Mouse (Mus musculus): Measurements from ENCODE around the gene Amd2.

Amd2 gene

DNA sequence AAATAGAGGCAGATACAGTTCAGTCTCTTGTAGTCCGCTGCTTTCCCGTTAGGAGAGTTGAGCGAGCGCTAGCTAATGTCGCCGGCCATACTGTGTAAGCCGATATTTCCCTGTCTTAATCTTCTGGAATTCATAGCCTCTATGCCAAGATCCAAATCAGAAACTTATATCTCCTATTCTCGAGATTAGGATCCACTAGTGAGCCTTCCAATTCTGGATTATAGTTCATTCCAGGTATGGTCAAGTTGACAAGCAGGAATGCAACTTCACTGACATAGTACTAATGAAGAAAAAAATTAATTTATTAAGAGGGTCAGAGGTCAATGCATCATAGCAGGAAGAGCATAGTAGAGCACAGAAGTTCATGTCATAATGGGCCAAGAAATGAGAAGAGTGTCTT lies at the start of gene Amd2:
TSS of gene Amd2 (minus strand) at position 101 of the 400 bp plus-strand sequence.
- no peak for DNase-seq (ENCODE audit: low read depth, low spot score)
- H3K36me3 ChIP-seq (ENCODE audit: control insufficient read depth, insufficient read depth, low read length, poor library complexity, severe bottlenecking) = no peaks in the 10 kb centered on the region
- H3K27me3 ChIP-seq (ENCODE audit: control insufficient read depth, insufficient read depth, low read length, poor library complexity, severe bottlenecking) = no peaks in the 10 kb centered on the region

DNA sequence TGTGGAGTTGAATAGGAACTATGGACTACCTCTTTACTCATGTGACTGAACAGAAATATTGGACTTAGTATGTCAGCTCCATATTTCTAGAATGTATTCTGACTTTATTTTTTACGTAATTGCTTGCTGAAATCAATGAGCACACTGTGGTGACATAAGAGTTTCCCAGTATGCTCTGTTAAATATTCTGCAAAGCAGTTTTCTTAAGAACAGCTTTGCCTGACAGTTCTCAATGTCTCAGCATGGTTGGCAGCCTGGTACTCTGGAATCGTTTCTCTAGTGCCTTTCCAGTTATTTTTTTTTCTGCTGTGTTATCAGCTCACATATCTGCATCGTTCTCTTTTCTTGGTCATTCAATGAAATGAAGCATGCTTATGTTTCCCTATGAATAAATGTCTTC lies 49.6 kb upstream of the Amd2 start:
- Histone ChIP-seq H3K36me3 (ENCODE audit: control insufficient read depth, insufficient read depth, low read length, poor library complexity, severe bottlenecking) (no peaks in the 10 kb centered on the region), H3K27me3 (ENCODE audit: control insufficient read depth, insufficient read depth, low read length, poor library complexity, severe bottlenecking) (no peaks in the 10 kb centered on the region)
- DNase-seq (ENCODE audit: low read depth, low spot score) = no peak

DNA sequence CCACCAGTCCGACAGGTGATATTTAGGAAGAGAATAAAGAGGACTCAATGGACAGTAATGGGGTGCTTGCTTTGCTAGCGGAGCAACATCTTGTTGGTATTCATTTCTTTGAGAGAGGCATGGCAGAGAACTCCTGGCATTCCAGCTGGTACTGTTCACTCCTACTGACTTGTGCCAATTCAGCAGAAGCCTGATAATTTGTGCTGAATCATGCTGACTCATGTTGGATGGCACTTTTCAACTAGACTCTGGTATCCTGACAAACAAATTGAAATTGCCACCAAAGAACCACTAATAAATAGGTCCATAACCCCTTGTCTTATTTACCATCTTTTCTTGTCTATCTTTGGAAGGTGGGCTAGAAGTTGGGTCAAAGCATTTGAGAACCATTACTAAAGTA lies 25.9 kb upstream of the Amd2 start:
- DNase-seq (ENCODE audit: low read depth, low spot score) = no peak
- H3K36me3 ChIP-seq (ENCODE audit: control insufficient read depth, insufficient read depth, low read length, poor library complexity, severe bottlenecking) = no peaks in the 10 kb centered on the region

DNA sequence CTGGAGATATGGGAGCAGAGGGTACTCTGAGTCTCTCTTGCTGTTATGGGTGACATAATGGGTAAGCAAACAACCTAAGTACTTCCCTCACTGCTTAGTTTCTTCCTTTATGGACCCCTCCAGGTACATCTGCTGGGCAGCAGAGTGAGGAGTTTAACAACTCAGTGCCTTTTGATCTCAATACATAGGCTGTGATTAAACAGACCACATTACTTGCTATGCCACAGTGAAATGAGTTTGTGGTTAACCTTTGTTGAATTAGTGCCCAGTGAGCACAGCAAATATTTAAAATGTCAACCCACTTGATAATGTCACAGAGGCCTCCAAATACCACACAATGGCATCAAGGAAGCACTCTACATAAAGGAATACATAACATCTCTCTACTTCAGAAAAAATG lies 2.6 kb upstream of the Amd2 start:
- Histone ChIP-seq H3K27me3 (ENCODE audit: control insufficient read depth, insufficient read depth, low read length, poor library complexity, severe bottlenecking) (no peaks in the 10 kb centered on the region), H3K36me3 (ENCODE audit: control insufficient read depth, insufficient read depth, low read length, poor library complexity, severe bottlenecking) (no peaks in the 10 kb centered on the region)
- DNase-seq (ENCODE audit: low read depth, low spot score) = no peak

More for the DNA sequence above, 25.9 kb upstream of the Amd2 start:
- no peaks in the 10 kb centered on the region for H3K27me3 ChIP-seq (ENCODE audit: control insufficient read depth, insufficient read depth, low read length, poor library complexity, severe bottlenecking)
